20 mouse cellular contexts compared by ENCODE assay signal in the genomic region with DNA sequence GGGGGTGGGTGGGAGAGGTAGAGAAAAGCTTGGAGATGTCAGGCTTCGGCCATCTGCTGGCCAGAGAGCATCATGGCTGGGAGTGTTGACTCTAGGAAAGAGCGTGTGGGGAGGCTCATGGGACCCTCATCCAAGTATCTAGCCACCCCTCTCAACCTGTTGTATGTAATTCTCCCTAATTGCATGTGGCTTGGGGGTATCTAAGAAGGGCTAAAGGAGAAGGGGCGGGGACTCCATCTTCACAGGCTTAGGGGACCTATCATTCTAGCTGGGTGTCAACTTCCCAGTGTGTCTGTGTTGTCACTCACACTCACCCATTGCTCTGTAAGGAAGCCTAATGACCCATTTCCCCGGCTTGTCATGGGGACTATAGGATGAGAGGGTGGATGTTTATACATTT. TPM values are rescaled to one million over a fixed set of nuclear protein-coding genes. Genes with fewer than 3 reads are reported as not detected.
DNase-seq lines count a peak whose midpoint lies in the region; ATAC-seq and TF ChIP-seq lines count a peak whose summit lies in the region.
"Had no signal": no experiment of that assay in that cellular context is flagged by ENCODE, and none has a peak within 500 bp of the region (broad histone marks: within the 10 kb centered on the region; RNA-seq: fewer than 3 reads in every experiment).

No protein-coding gene starts in this region.

- no peak overlapping the region for H3K4me2 ChIP-seq in lung, postnatal 0 days (replicated peaks; ENCODE audit: low read depth, low read length)
- H3K4me2 ChIP-seq: embryonic facial prominence, embryonic 13.5 days; forebrain, embryonic 12.5 days; heart, embryonic 11.5 days; heart, embryonic 15.5 days; hindbrain, embryonic 13.5 days had no signal

- TF ChIP-seq POLR2A in cortical plate, adult 2 months (IDR thresholded peaks at IDR 0.05; ENCODE audit: extremely low read depth, insufficient read depth, low read length): no peak
- no peak for TF ChIP-seq POLR2A in thymus, adult 2 months (IDR thresholded peaks at IDR 0.05; ENCODE audit: control insufficient read depth, extremely low read depth, insufficient read depth, low read length, poor library complexity)

- TF ChIP-seq CTCF in layer of hippocampus, adult 2 months (conservative IDR thresholded peaks at IDR 0.05): 0 out of 2 replicates have a peak, but pooled peaks have one; percentile 27
- peak; percentile 24 for TF ChIP-seq CTCF in lung, postnatal 0 days (IDR thresholded peaks at IDR 0.05)
- 0 out of 2 replicates have a peak, but pooled peaks have one; percentile 9 for TF ChIP-seq CTCF in cortical plate, adult 2 months (IDR thresholded peaks at IDR 0.05; ENCODE audit: extremely low read depth, insufficient read depth, low read length)
- no peak for TF ChIP-seq CTCF in thymus, adult 2 months (IDR thresholded peaks at IDR 0.05; ENCODE audit: borderline replicate concordance, control insufficient read depth, extremely low read depth, insufficient read depth, low read length, poor library complexity)

- H3K4me3 ChIP-seq in layer of hippocampus, adult 2 months: no peak overlapping the region
- H3K4me3 ChIP-seq in lung, postnatal 0 days (ENCODE audit: low read depth, low read length): no peak overlapping the region
- no peak overlapping the region for H3K4me3 ChIP-seq in cortical plate, adult 2 months (ENCODE audit: insufficient read depth, low read length)
- no peak overlapping the region for H3K4me3 ChIP-seq in thymus, adult 2 months (ENCODE audit: control insufficient read depth, insufficient read depth, low read length)
- H3K4me3 ChIP-seq: embryonic facial prominence, embryonic 13.5 days; forebrain, embryonic 12.5 days; heart, adult 2 months; heart, embryonic 15.5 days; hindbrain, embryonic 13.5 days had no signal

- TF ChIP-seq EP300 in lung, postnatal 0 days (IDR thresholded peaks at IDR 0.05): no peak

- no peaks in the 10 kb centered on the region for H3K27me3 ChIP-seq in lung, postnatal 0 days (replicated peaks; ENCODE audit: insufficient read depth, low read length)
- H3K27me3 ChIP-seq in thymus, adult 2 months (ENCODE audit: control insufficient read depth, insufficient read depth, low read length): no peaks in the 10 kb centered on the region
- H3K27me3 ChIP-seq: embryonic facial prominence, embryonic 13.5 days; heart, embryonic 15.5 days; hindbrain, embryonic 13.5 days had no signal

- no peaks in the 10 kb centered on the region for H3K9me3 ChIP-seq in lung, postnatal 0 days (ENCODE audit: low read length)
- H3K9me3 ChIP-seq: embryonic facial prominence, embryonic 13.5 days; forebrain, embryonic 12.5 days; G1E; heart, embryonic 15.5 days; hindbrain, embryonic 13.5 days had no signal

- no peak overlapping the region; the same call in 1 of the 2 replicates for H3K27ac ChIP-seq in layer of hippocampus, adult 2 months
- H3K27ac ChIP-seq in lung, postnatal 0 days (ENCODE audit: low read length): 0 out of 2 replicates have a peak overlapping the region, but pooled peaks have one; percentile 32
- no peak overlapping the region for H3K27ac ChIP-seq in cortical plate, adult 2 months (ENCODE audit: insufficient read depth, low read length)
- no peak overlapping the region for H3K27ac ChIP-seq in thymus, adult 2 months (ENCODE audit: control insufficient read depth, insufficient read depth, low read length)
- H3K27ac ChIP-seq: embryonic facial prominence, embryonic 13.5 days; forebrain, embryonic 12.5 days; heart, adult 2 months; heart, embryonic 15.5 days; hindbrain, embryonic 13.5 days had no signal

- no peak for DNase-seq in layer of hippocampus, adult 2 months (ENCODE audit: low spot score in 2 of 2)
- no peak for DNase-seq in layer of hippocampus, postnatal 25 days (ENCODE audit: extremely low spot score in 1 of 2, low spot score in 1 of 2)
- no peak for DNase-seq in lung, postnatal 0 days (ENCODE audit: low spot score)
- DNase-seq in lung, postnatal 14 days: no peak
- no peak for DNase-seq in thymus, adult 2 months
- DNase-seq: adrenal gland, postnatal 14 days; cerebellum, adult 11-12 months; cerebellum, adult 9-10 months; cerebellum, postnatal 25 days; gastrocnemius, postnatal 10 days; heart, adult 2 months; heart, postnatal 14 days had no signal

- 72% methylated on average over 4 of the region's 4 CpGs for WGBS in lung, postnatal 0 days
- 96% methylated on average over 4 of the region's 4 CpGs for WGBS in thymus, adult 2 months

- H3K36me3 ChIP-seq in lung, postnatal 0 days (ENCODE audit: insufficient read depth, low read length): peaks cover 31% of the 10 kb centered on the region; the same call in 1 of the 2 replicates
- peaks cover 7% of the 10 kb centered on the region; the same call in 1 of the 2 replicates for H3K36me3 ChIP-seq in thymus, adult 2 months (ENCODE audit: control insufficient read depth, insufficient read depth, low read length)

- no peak for ATAC-seq in lung, postnatal 0 days
- ATAC-seq: forebrain, embryonic 16.5 days had no signal

- H3K9ac ChIP-seq in lung, postnatal 0 days (replicated peaks; ENCODE audit: low read depth): no peak overlapping the region
- H3K9ac ChIP-seq: embryonic facial prominence, embryonic 13.5 days; forebrain, embryonic 12.5 days; heart, embryonic 15.5 days; hindbrain, embryonic 13.5 days had no signal

- H3K4me1 ChIP-seq in lung, postnatal 0 days (ENCODE audit: insufficient read depth, low read depth, low read length): no peaks in the 10 kb centered on the region; the same call in none of the 2 replicates
- peaks cover 1% of the 10 kb centered on the region; the same call in 1 of the 2 replicates for H3K4me1 ChIP-seq in cortical plate, adult 2 months (ENCODE audit: control insufficient read depth, insufficient read depth, low read length)
- no peaks in the 10 kb centered on the region; the same call in 1 of the 2 replicates for H3K4me1 ChIP-seq in thymus, adult 2 months (replicated peaks; ENCODE audit: control insufficient read depth, insufficient read depth, low read length)
- H3K4me1 ChIP-seq: embryonic facial prominence, embryonic 13.5 days; forebrain, embryonic 12.5 days; hindbrain, embryonic 13.5 days had no signal

RNA-seq across cellular contexts. Expression of gene Tlr9, which starts 9.4 kb away (rescaled TPM):
- total RNA-seq in layer of hippocampus, adult 2 months (2021): 1 to 10 TPM; 1.4 to 1.5 TPM
- 1 to 10 TPM; 1.2 to 1.5 TPM for total RNA-seq in layer of hippocampus, postnatal 25 days (2021)
- 0.12 and 0.15 TPM in 2 replicates for polyA plus RNA-seq in lung, postnatal 0 days (2015; fragmentation: Nextera tagmentation; extraction: Ambion mirVana)
- 1.2 and 1.3 TPM in 2 replicates for polyA plus RNA-seq in cortical plate, adult 2 months (2012; rRNA removed)
- 17.1 and 17.4 TPM in 2 replicates for polyA plus RNA-seq in thymus, adult 2 months (2012; rRNA removed)
- polyA plus RNA-seq: embryonic facial prominence, embryonic 13.5 days; forebrain, embryonic 12.5 days; forebrain, embryonic 16.5 days; G1E; heart, embryonic 11.5 days had no signal

RNA-seq across cellular contexts. Expression of gene Alas1, which starts 16.6 kb away (rescaled TPM):
- 100 to 1,000 TPM; 149 to 154 TPM for total RNA-seq in layer of hippocampus, adult 2 months (2021)
- total RNA-seq in layer of hippocampus, postnatal 25 days (2021): 100 to 1,000 TPM; 147 to 151 TPM
- 292 and 310 TPM in 2 replicates for polyA plus RNA-seq in lung, postnatal 0 days (2015; fragmentation: Nextera tagmentation; extraction: Ambion mirVana)
- 117 and 125 TPM in 2 replicates for polyA plus RNA-seq in cortical plate, adult 2 months (2012; rRNA removed)
- polyA plus RNA-seq in thymus, adult 2 months (2012; rRNA removed): 87.5 and 94.8 TPM in 2 replicates

RNA-seq across cellular contexts. Expression of gene Twf2, which starts 28.9 kb away (rescaled TPM):
- total RNA-seq in layer of hippocampus, adult 2 months (2021): 10 to 100 TPM; 52.4 to 58.9 TPM
- 10 to 100 TPM; 52.3 to 57.2 TPM for total RNA-seq in layer of hippocampus, postnatal 25 days (2021)
- 64.2 and 64.6 TPM in 2 replicates for polyA plus RNA-seq in lung, postnatal 0 days (2015; fragmentation: Nextera tagmentation; extraction: Ambion mirVana)
- 97.3 and 106 TPM in 2 replicates for polyA plus RNA-seq in cortical plate, adult 2 months (2012; rRNA removed)
- polyA plus RNA-seq in thymus, adult 2 months (2012; rRNA removed): 145 and 176 TPM in 2 replicates

RNA-seq across cellular contexts. Expression of gene Ppm1m, which starts 32.3 kb away (rescaled TPM):
- total RNA-seq in layer of hippocampus, adult 2 months (2021): 10 to 100 TPM; 19.4 to 21.8 TPM
- 10 to 100 TPM; 15.6 to 16.6 TPM for total RNA-seq in layer of hippocampus, postnatal 25 days (2021)
- 33.4 and 37.2 TPM in 2 replicates for polyA plus RNA-seq in lung, postnatal 0 days (2015; fragmentation: Nextera tagmentation; extraction: Ambion mirVana)
- 42.1 and 47.4 TPM in 2 replicates for polyA plus RNA-seq in cortical plate, adult 2 months (2012; rRNA removed)
- polyA plus RNA-seq in thymus, adult 2 months (2012; rRNA removed): 53.9 and 58.6 TPM in 2 replicates

RNA-seq across cellular contexts. Expression of gene Poc1a, which starts 49.0 kb away (rescaled TPM):
- total RNA-seq in layer of hippocampus, adult 2 months (2021): 10 to 100 TPM in 1 of 2 experiments, 1 to 10 TPM in 1; 8.6 to 14.5 TPM
- 10 to 100 TPM; 11.7 to 13.0 TPM for total RNA-seq in layer of hippocampus, postnatal 25 days (2021)
- 9.7 and 9.9 TPM in 2 replicates for polyA plus RNA-seq in lung, postnatal 0 days (2015; fragmentation: Nextera tagmentation; extraction: Ambion mirVana)
- polyA plus RNA-seq in cortical plate, adult 2 months (2012; rRNA removed): 32.6 and 34.8 TPM in 2 replicates
- polyA plus RNA-seq in thymus, adult 2 months (2012; rRNA removed): 30.2 and 42.2 TPM in 2 replicates
